Mouse (Mus musculus) heart, embryonic 15.5 days (tissue): Measurements from ENCODE around the gene Armc10. TPM values are rescaled to one million over a fixed set of nuclear protein-coding genes. Genes with fewer than 3 reads are reported as not detected.

ENCODE experiments used
- ATAC-seq: fragments of 200-750 bp; cut with Nextera tagmentation; replicated peaks from 2 replicates; pipeline ENCODE4 v1.8.0; 2017; ENCODE audit warnings: low read depth, moderate TSS enrichment; ENCODE audit not compliant: insufficient number of reproducible peaks, insufficient read depth, low FRiP score
- H3K27ac ChIP-seq: fragments of 300-500 bp; sonication (generic); 2 replicates; pipeline ENCODE4 v1.5.1; 2015; ENCODE audit warnings: mild to moderate bottlenecking, inconsistent platforms
- H3K27me3 ChIP-seq: fragments of 300-500 bp; sonication (generic); 2 replicates; pipeline ENCODE4 v1.6.1; 2015; ENCODE audit warnings: inconsistent platforms
- H3K36me3 ChIP-seq: fragments of 300-500 bp; sonication (generic); 2 replicates; pipeline ENCODE4 v1.6.1; 2015; ENCODE audit warnings: mild to moderate bottlenecking, inconsistent platforms
- H3K4me1 ChIP-seq: fragments of 300-500 bp; sonication (generic); replicated peaks from 2 replicates; pipeline ENCODE4 v1.6.1; 2015; ENCODE audit warnings: inconsistent platforms
- H3K4me2 ChIP-seq: fragments of 300-500 bp; sonication (generic); 2 replicates; pipeline ENCODE4 v1.6.1; 2015; ENCODE audit warnings: inconsistent platforms, mild to moderate bottlenecking, moderate library complexity
- H3K4me3 ChIP-seq: fragments of 300-500 bp; sonication (generic); 2 replicates; pipeline ENCODE4 v1.5.1; 2015; ENCODE audit warnings: mild to moderate bottlenecking, inconsistent platforms
- H3K9ac ChIP-seq: fragments of 300-500 bp; sonication (generic); 2 replicates; pipeline ENCODE4 v1.6.1; 2015; ENCODE audit warnings: mild to moderate bottlenecking, inconsistent platforms
- H3K9me3 ChIP-seq: fragments of 300-500 bp; sonication (generic); replicated peaks from 2 replicates; pipeline ENCODE4 v1.6.1; 2016; ENCODE audit warnings: inconsistent platforms
- WGBS: fragments of 180-500 bp; shearing (Covaris S2); methylation state at CpG from one replicate; pipeline ENCODE4 v1.1.7; 2015; ENCODE audit warnings: mixed read lengths; 5-methylcytosine and 5-hydroxymethylcytosine counted together
- polyA plus RNA-seq: library from polyadenylated mRNA; unstranded; fragments of >200 nt; fragmentation: Nextera tagmentation; extraction: Ambion mirVana; gene quantifications from 2 replicates; pipeline ENCODE4 v1.2.1, GENCODE M21; 2015

Gene Armc10
- polyA plus RNA-seq, 1 experiment from 2014 or later = 17.3 TPM

DNA sequence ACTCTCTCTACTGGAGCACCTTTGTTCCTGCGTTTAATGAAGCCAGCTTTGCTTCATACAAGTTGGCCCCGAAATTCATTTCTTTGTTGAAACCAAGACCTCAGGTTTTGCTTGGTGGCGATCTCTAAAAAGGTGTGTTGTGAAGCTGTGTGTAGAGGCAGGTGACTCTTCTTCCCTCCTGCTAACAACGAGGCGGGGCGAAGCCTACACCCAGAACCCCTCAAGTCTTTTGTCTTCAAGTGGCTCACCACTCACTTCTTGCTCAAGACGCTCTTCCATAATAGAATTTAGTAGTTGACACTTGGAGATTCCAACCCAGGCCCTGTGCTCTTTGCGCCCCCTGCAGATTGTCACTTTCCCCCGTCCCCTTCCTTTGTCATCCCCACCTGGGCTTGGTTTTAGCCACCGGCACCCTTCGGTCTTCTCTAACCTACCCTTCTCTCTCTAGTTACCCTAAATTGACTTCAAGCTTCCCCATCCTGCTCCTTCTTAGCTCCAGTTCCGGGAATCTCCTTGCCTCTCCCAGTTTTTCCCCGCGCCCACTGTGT is 648 bp upstream of the Armc10 start:
- no peaks in the 10 kb centered on the region for H3K27me3 ChIP-seq
- H3K9me3 ChIP-seq = no peaks in the 10 kb centered on the region
- peak overlapping the region; percentile 33; the same call in 1 of the 2 replicates for H3K9ac ChIP-seq
- 11% methylated on average over 14 of the region's 14 CpGs for WGBS
- ATAC-seq = no peak
- peaks cover 13% of the 10 kb centered on the region for H3K4me1 ChIP-seq
- H3K36me3 ChIP-seq = peaks cover 15% of the 10 kb centered on the region
- 0 out of 2 replicates have a peak overlapping the region, but pooled peaks have one; percentile 29 for H3K27ac ChIP-seq
- H3K4me3 ChIP-seq = peak overlapping the region; percentile 97
- peak overlapping the region; percentile 89 for H3K4me2 ChIP-seq

DNA sequence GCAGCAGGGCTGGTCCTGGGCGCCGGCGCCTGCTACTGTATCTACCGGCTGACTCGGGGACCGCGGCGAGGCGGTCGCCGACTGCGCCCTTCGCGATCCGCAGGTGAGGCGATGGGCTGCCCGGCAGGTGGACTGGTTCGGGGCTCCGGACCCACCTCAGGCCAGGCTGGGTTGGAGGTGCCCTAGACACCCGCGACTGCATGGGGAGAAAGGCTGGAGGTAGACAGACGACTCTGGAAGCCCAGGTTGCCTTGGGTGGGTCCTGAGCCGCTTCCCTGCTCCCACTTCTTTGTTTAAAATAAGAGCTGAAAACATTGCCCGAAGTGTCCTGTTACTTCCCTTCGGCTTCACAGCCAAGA is 499 bp downstream of the Armc10 start:
- H3K27ac ChIP-seq = peak overlapping the region; percentile 88
- no peaks in the 10 kb centered on the region for H3K9me3 ChIP-seq
- peaks cover 25% of the 10 kb centered on the region for H3K36me3 ChIP-seq
- H3K4me3 ChIP-seq = peak overlapping the region; percentile 97
- H3K4me2 ChIP-seq = peak overlapping the region; percentile 89
- peaks cover 13% of the 10 kb centered on the region for H3K4me1 ChIP-seq
- ATAC-seq = no peak; the same call in 1 of the 2 replicates
- H3K27me3 ChIP-seq = no peaks in the 10 kb centered on the region
- peak overlapping the region; percentile 91 for H3K9ac ChIP-seq
- WGBS = under 1% methylated on average over 25 of the region's 25 CpGs

DNA sequence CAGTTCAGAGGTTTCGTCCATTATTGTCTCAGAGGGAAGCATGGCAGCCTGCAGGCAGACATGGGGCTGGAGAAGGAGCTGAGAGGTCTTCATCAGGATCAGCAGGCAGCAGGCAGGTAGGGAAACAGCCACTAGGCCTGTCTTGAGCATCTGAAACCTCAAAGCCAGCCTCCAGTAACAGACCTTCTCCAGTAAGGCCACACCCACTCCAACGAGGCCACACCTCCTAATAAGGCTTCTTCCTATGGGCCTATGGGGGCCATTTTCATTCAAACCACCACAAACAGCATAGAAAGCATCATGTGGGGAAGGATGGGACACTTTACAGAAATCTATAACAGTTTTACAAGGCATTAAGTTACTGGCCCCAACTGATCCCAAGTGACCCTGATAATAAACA is 5.1 kb downstream of the Armc10 start:
- Histone ChIP-seq H3K36me3 (peaks cover 49% of the 10 kb centered on the region), H3K4me2 (no peak overlapping the region), H3K9me3 (no peaks in the 10 kb centered on the region), H3K4me1 (peaks cover 7% of the 10 kb centered on the region), H3K27ac (no peak overlapping the region), H3K27me3 (no peaks in the 10 kb centered on the region), H3K4me3 (no peak overlapping the region), H3K9ac (no peak overlapping the region)
- WGBS = 84% methylated on average over 2 of the region's 2 CpGs
- ATAC-seq = no peak

DNA sequence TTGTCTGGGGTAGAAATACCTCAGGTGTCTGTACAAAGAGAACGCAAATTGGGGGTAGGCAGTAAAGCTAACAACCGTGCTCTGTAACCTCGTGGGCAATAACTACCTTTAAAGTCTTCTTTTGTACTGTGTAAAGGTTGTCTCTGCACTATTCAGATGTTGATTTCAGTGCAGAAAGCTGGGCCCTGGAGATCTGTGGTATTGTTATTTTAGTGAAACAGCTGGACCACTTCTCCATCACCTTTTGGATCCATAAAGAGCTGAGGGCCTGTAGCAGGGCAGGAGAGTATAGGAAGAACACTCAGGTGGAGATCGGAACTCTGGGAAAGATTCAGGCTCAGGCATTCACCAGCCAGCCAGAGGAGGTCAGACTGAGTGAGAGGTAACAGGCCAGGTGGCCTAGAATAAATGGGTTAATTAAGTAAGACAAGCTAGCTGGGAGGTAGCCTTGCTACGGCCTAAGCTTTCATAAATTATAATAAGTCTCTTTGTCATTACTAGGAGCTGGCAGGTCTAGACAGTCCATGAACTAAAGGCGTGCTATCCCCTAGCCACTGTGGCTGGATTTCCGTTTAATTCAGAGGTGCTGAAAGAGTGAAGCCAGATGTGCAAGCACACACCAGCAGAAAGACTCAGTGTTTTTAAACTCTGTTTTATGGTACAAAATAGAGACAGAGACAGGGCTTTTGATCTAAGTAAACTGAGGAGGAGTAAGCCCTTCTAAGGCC is 6.4 kb downstream of the Armc10 start:
- H3K9me3 ChIP-seq = no peaks in the 10 kb centered on the region
- H3K36me3 ChIP-seq = peaks cover 50% of the 10 kb centered on the region
- no peak overlapping the region for H3K9ac ChIP-seq
- H3K27me3 ChIP-seq = no peaks in the 10 kb centered on the region
- H3K4me3 ChIP-seq = no peak overlapping the region
- no peak overlapping the region for H3K27ac ChIP-seq
- no peak overlapping the region for H3K4me2 ChIP-seq
- 68% methylated on average over 7 of the region's 7 CpGs for WGBS
- 0 out of 2 replicates have a peak, but pooled peaks have one; percentile 18 for ATAC-seq
- no peaks in the 10 kb centered on the region for H3K4me1 ChIP-seq

DNA sequence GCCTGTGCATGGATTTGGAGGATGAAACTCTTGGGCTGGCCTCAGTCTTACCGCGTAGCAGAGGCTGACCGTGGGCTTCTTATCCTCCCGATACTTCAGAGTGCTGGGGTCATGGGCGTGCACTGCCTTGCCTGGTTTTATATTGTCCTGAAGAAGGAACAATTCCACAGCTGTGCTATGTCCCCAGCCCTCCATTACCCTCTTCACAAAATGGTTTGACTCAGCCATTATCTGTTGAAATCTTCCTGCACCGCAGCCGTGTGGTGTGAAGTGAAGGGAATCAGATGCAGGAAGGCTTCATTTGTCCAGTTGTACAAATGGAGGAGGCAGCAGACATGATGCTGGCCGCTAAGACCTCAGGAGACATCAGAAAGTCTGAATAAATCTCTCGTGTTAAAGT is 11.3 kb downstream of the Armc10 start:
- no peaks in the 10 kb centered on the region for H3K27me3 ChIP-seq
- no peaks in the 10 kb centered on the region for H3K9me3 ChIP-seq
- no peak overlapping the region for H3K4me2 ChIP-seq
- H3K4me1 ChIP-seq = peaks cover 4% of the 10 kb centered on the region
- H3K4me3 ChIP-seq = no peak overlapping the region
- WGBS = 86% methylated on average over 9 of the region's 9 CpGs
- H3K36me3 ChIP-seq = peaks cover 37% of the 10 kb centered on the region
- no peak for ATAC-seq
- no peak overlapping the region for H3K27ac ChIP-seq
- no peak overlapping the region for H3K9ac ChIP-seq

DNA sequence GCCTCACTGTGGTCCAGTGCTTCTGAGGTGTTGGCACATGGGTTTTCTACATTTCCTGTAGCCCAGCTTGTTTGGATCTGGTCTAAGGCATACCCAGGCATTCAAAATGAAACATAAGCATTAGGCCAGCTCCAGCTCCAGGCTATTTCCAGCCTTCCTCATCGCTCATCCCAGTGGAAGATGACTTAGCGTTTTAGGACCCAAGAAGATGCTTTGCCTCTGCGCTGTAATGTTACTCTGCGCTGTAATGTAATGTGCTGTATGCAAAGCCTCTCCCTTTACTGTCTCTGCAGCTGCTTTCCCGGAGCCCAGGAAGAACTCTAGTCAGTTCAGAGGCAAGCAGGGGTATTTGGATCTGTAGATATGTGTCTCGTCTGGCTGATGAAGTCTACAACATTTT is 12.4 kb downstream of the Armc10 start:
- H3K9ac ChIP-seq = no peak overlapping the region
- no peak for ATAC-seq

DNA sequence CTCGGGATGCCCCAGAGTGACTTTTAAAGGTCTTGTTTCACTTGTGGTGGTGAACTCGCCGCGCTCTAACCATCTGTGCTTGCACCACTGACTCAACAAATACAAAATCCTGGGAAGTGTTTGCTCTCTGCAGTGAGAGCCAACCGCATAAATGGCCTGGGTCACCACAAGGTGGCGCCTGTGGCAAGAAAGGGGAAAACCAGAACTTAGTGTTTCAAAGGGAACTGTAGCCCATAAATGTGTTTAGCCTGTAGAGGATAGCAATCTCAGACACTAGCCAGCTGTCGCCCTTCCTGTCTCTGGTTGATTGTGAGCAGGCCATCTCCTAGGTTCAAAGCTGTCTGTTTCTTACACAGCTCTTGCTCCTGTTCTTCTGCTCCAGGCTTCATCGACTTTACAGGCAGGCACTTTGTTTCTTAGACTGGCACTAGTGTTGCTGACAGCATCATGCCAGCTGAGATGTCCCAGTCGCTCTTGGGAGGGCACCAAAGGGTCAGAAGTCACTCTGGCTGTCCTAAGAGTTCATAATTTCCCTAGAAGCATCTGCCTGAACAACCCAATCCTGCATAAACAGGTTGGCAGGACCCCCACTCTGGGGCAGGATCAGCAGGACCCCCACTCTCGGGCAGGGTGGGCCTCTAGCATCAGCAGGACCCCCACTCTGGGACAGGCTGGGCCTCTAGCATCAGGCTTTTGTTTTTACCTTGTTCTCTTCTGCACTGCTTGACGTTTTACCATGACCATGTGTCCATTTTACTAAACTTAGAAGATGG is 13.2 kb downstream of the Armc10 start:
- H3K9ac ChIP-seq = no peak overlapping the region
- H3K27ac ChIP-seq = no peak overlapping the region
- H3K4me3 ChIP-seq = no peak overlapping the region
- no peak for ATAC-seq
- H3K4me1 ChIP-seq = peaks cover 4% of the 10 kb centered on the region
- H3K9me3 ChIP-seq = no peaks in the 10 kb centered on the region
- H3K27me3 ChIP-seq = no peaks in the 10 kb centered on the region
- H3K4me2 ChIP-seq = no peak overlapping the region
- H3K36me3 ChIP-seq = peaks cover 29% of the 10 kb centered on the region
- 43% methylated on average over 11 of the region's 11 CpGs for WGBS

More for the DNA sequence above, 12.4 kb downstream of the Armc10 start:
- Histone ChIP-seq H3K4me3 (no peak overlapping the region), H3K9me3 (no peaks in the 10 kb centered on the region), H3K27me3 (no peaks in the 10 kb centered on the region), H3K4me2 (no peak overlapping the region), H3K4me1 (peaks cover 4% of the 10 kb centered on the region), H3K36me3 (peaks cover 32% of the 10 kb centered on the region), H3K27ac (no peak overlapping the region)
- 89% methylated on average over 6 of the region's 6 CpGs for WGBS

DNA sequence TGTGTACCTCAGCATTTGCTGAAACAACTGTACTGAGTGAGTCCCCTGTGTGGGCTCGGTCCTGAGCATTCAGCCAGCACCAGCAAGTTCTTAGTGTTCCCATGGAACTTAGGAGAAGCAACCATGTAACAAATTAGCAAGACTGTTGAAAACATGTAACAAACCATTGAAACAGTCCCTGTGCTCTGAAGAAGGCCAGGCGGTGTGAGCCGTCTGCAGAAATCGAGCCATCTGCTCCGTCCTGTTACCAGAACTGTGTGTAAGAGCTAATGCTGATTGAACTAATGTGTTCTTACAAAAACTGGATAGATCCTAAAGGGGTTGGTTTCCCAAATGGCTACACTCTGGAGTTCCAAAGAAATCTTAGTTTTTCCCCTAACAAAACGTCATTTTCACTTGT is 15.2 kb downstream of the Armc10 start:
- Histone ChIP-seq H3K4me3 (no peak overlapping the region), H3K9ac (no peak overlapping the region), H3K27me3 (no peaks in the 10 kb centered on the region), H3K4me2 (no peak overlapping the region), H3K27ac (no peak overlapping the region), H3K36me3 (peaks cover 32% of the 10 kb centered on the region), H3K9me3 (no peaks in the 10 kb centered on the region), H3K4me1 (peaks cover 4% of the 10 kb centered on the region)
- no peak for ATAC-seq
- 91% methylated on average over 6 of the region's 6 CpGs for WGBS

DNA sequence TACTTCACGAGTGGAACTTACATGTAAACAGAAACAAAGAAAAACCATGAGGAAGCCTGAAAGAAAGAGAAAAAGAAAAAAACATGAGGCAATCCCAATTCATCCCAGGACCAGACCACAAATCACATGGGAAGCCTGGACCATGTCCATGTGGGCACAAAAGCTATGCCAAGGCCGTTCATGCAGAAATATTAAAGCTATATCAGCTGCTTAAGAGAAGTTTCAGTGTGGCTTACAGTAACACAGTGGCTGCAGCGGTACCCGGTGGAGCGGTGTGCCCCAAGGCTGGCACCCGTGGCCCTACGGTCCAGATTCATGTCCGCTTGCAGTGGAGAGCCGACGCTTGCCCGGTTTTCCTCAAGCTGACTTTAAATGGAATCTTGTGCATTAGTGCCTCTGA is 17.5 kb downstream of the Armc10 start:
- Histone ChIP-seq H3K36me3 (peaks cover 28% of the 10 kb centered on the region), H3K4me2 (no peak overlapping the region), H3K27me3 (no peaks in the 10 kb centered on the region), H3K4me1 (peaks cover 4% of the 10 kb centered on the region), H3K9ac (no peak overlapping the region), H3K27ac (no peak overlapping the region), H3K4me3 (no peak overlapping the region), H3K9me3 (no peaks in the 10 kb centered on the region)
- WGBS = 94% methylated on average over 11 of the region's 11 CpGs
- ATAC-seq = no peak

DNA sequence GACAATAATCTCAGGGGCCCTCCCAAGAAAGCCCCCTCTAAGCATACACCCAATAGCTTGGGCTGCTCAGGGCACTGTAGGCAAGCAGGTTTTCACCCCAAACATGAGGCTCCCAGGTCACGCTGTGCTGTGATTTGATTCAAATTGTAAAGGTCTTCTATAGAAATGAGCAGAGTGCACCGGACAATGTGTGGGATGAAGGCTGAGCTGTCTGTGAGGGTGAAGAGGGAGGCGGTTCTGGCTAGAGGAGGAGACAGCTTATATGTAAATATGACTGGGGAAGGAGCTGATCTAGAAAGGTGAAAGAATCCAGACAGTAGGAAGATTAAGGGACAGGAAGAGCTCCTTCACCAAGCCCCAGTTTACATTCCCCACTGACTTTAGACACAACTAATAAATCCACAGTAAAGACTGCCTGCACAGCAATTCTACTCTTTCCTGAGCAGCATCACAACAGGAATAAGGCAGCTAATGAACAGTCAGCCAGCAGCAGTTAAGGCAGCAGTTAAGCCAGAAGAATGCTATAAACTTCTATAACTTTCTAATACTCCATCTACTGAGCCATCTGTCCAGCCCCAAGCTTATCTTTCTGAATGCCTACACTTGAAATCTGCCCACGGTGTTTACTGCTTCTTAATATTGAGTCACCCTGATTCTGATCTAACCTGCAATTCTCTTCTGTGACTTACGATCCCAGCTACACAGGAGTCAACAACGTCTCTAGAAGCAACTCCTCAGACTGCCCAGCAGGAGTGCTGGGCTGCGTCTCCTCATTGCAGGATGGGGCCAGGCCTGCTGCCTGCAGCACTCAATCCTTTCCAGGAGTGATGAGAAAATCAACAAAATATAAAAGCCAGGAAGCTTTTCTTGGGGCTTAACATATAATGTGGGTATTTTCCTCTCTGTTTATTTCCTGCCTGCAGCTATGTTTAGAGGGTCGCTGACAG is 21.9 kb downstream of the Armc10 start:
- no peaks in the 10 kb centered on the region for H3K9me3 ChIP-seq
- no peak overlapping the region for H3K4me2 ChIP-seq
- peaks cover 17% of the 10 kb centered on the region; the same call in 1 of the 2 replicates for H3K36me3 ChIP-seq
- no peak for ATAC-seq
- no peak overlapping the region for H3K27ac ChIP-seq
- H3K9ac ChIP-seq = no peak overlapping the region
- H3K27me3 ChIP-seq = no peaks in the 10 kb centered on the region
- no peaks in the 10 kb centered on the region for H3K4me1 ChIP-seq
- H3K4me3 ChIP-seq = no peak overlapping the region
- 56% methylated on average over 8 of the region's 8 CpGs for whole genome bisulfite sequencing

DNA sequence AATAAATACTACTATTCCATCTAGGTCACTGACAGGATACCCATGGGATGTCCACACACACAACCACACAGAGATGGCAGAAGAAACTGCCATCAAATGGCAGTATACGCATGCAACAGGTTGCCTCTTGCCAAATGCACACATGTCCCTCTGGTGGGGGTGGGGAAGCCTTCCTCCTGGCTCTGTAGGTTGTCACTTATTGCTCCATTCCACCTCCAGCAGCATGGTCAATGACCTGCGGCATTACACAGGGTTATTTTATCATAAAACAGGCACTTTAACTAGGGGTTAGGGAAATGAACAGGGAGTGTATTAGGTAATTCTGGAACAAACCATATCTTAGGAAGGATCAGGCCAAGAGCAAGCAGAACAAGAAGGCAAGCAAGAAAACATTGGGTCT is 23.7 kb downstream of the Armc10 start:
- no peak overlapping the region for H3K9ac ChIP-seq
- H3K27ac ChIP-seq = no peak overlapping the region
- H3K27me3 ChIP-seq = no peaks in the 10 kb centered on the region
- peaks cover 4% of the 10 kb centered on the region; the same call in 1 of the 2 replicates for H3K4me1 ChIP-seq
- WGBS = 81% methylated on average over 2 of the region's 2 CpGs
- peaks cover 3% of the 10 kb centered on the region; the same call in 1 of the 2 replicates for H3K36me3 ChIP-seq
- H3K9me3 ChIP-seq = no peaks in the 10 kb centered on the region
- ATAC-seq = no peak
- H3K4me3 ChIP-seq = no peak overlapping the region
- H3K4me2 ChIP-seq = no peak overlapping the region
